Mouse (Mus musculus) B cell, adult 67 days (primary cell): ENCODE results near the gene Farsb. TPM values are rescaled to one million over a fixed set of nuclear protein-coding genes. Genes with fewer than 3 reads are reported as not detected.

Source experiments
- total RNA-seq, 2 experiments: library from RNA; stranded (reverse); gene quantifications; 4 replicates each; pipeline ENCODE4 v1.2.4; 2023

Farsb gene
- 10 to 100 TPM; 53.0 to 58.2 TPM for total RNA-seq

GRCm38 (mm10) chr1:78488752-78489492 lies at the start of gene Farsb:
TSS of gene Farsb (minus strand) at chr1:78488897.

GRCm38 (mm10) chr1:78511621-78512160 lies 23.0 kb upstream of the Farsb start, which contains the start of gene BC035947:
TSS of gene BC035947 (minus strand) at chr1:78512158.

GRCm38 (mm10) chr1:78510862-78511261 lies 22.2 kb upstream of the Farsb start, which contains the start of gene Mogat1:
TSS of gene Mogat1 (plus strand) at chr1:78510991.

Other genes with a start within 250 kb of the Farsb start
- gene Sgpp2, start 178.6 kb downstream of the Farsb start, total RNA-seq, result not detected
- 1 to 10 TPM; 1.8 to 2.3 TPM for gene Mogat1, start 22.1 kb upstream of the Farsb start, total RNA-seq
- gene BC035947, start 23.3 kb upstream of the Farsb start, total RNA-seq, result not detected
- 10 to 100 TPM; 13.5 to 15.1 TPM for gene Acsl3, start 168.9 kb upstream of the Farsb start, total RNA-seq
- 10 to 100 TPM; 15.5 to 18.2 TPM for gene Utp14b, start 169.1 kb upstream of the Farsb start, total RNA-seq